Mouse (Mus musculus) heart, adult 9 months (tissue): ENCODE measurements around the gene Bbs9.

ENCODE experiments used
- DNase-seq, 2 experiments: peaks; one replicate each; pipeline ENCODE4 v3.0.0; 2022; ENCODE audit warnings: low spot score in 2 of 2

Bbs9 gene

DNA sequence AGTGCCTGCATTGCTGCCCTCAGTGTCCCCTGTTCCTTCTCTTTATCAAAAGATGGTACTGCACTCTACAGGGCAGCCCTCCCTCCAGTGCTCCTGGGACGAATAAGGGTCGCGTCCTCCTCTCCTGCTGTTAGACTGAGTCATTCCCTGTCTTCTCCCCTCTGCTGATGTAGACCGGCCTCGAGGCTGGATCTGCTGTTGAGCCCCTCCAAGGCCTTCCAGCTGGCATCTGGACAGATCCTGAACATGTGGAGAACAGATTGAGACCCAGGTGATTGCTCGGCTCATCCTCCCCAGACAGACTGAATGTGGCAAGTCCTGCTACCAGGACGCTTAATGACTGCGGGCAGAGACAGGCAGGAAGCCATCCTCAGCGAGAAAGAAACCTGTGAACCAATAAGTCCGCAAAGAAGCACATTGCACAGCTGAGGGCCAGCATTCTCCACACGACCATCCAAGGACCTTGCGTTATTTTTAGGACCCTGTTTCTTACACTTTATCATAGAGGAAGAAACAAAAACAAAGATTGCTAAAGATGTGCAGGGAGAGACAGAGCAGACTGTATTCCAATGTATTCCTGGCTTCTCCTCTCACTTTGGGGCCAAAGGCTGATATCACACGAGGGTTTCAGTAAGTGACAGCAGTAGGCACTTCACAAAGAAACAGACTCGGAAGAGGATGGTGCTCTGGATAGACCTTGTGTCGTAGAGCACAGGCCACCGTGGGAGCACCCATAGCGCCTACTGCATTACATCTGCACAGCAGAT lies 275.4 kb downstream of the Bbs9 start:
- peak; percentile 16 to 33 for DNase-seq

DNA sequence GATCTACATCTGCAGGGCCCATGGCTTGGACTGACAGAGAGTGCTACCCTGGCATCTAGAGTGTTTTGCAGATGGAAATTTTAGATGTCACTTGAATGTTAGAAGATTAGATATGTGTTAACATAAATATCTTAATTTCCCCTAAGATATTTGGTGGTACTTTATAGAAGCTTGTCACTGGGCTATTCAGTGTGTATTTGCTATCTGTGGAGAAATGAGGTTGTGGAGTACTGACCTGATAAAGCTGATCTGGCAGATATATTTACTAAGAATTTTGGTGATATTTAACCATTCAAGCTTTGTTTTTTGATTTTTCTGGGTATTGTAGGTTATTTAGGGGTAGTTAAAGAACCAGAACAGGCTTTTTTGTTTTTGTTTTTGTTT lies 276.0 kb downstream of the Bbs9 start:
- no peak for DNase-seq

DNA sequence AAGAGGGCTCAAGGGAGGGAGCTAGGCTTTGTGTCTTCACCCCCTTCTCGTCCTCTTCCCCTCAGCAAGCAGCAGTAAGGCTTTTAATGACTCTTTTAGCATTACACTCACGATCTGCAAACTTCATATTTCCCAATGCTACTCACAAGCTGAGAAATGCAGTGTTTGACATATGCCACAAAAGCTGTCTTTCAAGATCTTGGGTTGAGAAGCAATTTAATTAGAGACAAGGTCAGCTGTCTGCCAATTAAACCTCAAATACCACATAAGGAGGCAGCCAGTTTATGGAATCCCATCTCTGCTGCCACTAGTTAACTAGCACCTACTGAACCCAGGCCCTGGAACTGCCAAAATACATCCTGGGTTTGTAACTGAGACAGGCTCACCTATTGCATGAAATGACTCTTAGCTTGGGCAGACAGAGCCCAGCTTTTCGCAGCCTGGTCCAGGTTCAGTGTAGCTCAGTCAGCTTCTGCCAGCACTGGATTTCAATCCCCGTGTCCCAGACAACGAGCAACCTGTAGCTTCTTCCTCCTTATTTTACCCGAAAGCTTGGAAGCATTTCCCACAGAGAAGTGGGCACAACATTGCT lies 278.7 kb downstream of the Bbs9 start:
- no peak for DNase-seq

DNA sequence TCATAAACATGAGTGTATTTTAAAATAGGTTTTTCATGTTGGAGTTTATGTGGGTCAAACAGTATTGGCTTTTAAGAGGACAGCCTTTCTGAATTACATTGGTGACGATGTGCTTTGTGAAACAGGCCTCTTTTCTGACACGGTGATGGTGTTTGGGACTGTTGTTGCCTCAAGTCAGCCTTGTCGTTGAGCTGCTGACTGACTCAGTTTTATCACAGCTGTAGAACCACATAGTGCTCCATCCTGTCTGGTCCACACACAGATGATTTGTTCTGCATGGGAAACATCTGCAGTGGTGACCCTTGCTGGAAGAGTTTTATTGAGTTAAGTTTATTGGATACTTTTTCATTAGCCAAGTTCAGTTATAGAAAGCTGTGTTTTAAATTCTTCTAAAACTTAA lies 283.0 kb downstream of the Bbs9 start:
- no peak for DNase-seq

DNA sequence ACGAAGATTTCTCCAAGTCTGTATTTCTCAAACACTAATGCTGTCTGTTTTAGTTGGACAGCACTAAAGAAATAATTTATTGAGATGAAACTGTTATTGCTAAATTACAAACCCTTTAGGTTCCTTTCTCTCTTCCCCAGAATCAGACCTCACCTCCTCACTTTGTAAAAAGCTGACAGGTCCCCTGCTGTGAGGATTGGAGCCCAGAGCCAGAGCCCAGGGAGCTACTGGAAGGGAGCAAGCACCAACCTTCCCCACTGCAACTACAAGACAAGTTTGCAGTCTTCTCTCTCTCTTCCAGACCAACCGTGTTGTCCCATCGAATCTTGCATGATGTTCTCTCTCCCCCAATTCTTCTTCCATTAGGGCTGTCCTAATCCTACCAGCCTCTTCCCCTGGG lies 283.7 kb downstream of the Bbs9 start:
- DNase-seq: no peak

DNA sequence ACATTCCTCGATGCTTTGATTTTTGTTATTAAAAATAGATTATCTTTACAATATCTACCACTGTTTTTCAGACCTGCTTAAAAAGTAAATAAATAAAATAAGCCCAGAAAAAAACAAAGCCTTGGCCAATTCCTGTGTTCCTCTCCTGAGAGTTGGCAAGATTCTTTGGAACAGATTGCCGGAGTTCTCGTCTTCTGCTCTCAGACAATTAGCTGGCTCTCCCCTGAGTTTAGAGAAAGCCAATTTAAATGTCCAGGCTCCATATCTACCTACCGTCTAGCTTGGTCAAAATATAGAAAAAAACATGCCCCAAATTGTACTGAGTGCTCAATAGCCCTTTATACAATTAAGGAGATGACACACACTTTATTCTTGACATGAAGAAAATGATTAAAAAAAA lies 284.9 kb downstream of the Bbs9 start:
- no peak for DNase-seq

DNA sequence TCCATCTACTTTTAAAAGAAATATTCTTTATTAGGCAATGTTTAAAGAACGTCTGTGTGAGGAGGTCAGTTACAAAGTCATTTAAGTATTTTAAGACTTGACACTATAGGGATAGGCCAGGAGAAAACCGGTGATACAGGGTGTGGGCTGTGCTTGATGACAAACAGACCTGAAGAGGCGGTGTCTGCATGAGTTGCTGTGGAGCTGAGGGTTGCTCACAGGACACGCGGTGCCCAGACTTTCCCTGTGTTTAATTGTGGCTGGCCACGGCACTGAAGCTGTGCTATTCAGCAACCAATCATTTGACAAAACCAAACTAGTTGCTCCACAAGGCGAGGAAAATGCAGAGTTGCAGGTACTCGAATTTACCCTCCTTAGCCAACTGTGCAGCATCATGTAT lies 286.0 kb downstream of the Bbs9 start:
- no peak for DNase-seq

DNA sequence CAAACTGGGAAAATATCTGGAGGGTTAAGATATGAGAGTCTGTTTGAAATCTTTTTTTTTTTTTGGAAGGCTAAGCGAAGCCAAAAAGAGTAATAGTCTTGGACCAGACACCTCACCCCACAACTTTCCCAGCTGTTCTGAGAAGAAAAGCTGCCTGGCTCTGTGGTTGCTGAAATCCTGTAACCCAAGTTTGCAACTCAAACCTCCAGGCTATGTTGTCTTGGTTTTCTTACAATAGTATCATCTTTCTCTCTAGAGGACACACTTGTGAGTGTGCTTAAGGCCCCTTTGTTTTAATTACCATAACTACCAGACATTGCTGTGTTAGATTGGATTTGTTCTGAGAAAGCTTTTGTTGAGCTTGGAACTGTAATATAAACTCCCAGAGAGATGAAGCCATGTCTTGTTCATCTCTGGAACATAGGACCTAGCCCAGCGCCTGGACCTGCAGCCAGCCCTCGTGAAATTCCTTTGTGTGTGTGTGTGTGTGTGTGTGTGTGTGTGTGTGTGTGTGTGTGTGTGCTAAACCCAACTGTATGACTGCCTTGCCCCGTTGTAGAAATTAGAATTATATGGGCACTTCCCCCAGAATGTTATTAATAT lies 290.2 kb downstream of the Bbs9 start:
- DNase-seq: peak; percentile 31 to 39

DNA sequence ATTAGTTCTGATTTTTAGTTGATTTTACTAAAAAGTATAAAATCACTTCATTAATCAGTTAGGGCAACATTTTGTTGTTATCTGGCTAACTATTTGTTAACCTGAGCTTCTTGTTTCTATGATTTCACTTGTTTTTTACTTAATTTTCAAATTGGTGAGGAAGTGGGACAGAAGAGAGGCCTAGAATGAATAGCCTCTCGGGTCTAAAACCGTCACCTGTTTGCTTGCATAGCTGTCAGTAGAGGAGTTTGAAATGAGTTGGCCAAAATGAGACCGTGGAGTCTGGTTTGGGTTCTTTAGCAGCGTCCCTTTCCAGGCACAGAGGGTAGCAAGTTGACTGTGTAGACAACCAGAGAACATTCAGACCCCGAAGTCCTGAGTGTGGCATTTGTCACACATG lies 291.6 kb downstream of the Bbs9 start:
- DNase-seq: no peak

DNA sequence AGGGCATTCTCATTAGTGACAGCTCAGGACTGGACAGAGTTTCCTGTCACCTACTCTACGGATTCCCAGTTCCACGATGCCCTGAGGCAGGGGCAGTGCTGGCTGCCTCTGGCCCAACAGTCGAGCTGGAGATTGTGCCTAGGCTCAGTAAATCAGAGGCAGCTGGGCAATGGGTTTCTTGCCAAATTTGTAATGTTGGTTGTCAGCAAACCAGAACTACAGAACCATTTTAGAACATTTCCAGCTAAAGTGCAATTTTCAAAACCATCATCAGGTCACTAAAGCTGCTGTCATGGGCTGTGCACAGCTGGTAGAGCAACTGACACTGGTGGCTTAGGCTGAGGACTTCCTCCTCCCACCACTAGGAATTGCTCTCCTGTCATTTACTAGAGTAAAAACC lies 292.3 kb downstream of the Bbs9 start:
- DNase-seq: no peak

DNA sequence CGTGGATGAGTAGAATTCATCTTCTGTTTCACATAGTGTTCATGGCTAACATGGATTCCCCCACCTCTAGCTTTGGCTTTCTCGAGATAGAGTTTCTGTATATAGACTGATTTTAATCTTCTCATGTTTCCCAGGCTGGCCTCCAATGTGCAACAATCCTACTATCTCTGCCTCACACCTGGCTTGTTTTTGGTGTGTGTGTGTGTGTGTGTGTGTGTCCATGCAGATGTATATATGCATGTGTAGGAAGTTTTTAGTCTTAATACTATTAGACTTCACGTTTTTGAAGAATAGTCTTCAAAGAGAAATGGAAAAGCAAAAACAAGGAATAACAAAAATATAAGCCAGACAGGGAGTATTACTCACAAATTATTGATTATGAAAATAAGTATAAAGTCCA lies 296.3 kb downstream of the Bbs9 start:
- no peak for DNase-seq

DNA sequence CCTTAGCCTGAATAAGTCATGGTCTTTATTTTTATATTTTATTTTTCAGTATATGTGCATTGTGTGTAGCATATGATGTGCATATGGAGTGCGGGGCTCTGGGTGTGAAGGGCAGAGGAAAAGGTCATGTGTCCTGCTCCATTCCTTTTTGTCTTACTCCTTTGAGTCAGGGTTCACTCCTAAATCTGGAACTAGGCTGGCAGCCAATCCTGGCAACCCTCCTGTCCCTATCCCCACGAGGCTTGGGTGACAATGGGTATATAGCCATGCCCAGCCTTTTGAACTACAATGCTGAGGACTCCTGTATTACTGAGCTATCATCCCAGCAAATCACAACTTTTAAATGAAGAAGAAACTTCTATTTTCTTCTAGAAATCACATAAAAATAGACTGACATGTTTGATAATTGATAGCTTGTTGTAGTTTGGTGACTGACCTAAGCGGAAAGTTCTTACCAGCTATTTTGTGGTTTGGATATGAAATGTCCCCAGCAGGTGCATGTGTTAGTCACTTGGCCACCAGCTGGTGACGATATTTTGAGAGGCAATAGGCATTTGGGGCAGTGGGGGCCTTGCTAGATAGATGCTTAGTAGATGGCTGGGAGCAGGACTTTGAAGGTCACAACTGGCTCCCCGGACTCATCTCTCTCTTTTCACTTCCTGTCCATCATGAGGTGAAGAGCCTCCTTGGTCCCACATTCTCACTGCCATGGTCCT lies 300.9 kb downstream of the Bbs9 start:
- no peak for DNase-seq

DNA sequence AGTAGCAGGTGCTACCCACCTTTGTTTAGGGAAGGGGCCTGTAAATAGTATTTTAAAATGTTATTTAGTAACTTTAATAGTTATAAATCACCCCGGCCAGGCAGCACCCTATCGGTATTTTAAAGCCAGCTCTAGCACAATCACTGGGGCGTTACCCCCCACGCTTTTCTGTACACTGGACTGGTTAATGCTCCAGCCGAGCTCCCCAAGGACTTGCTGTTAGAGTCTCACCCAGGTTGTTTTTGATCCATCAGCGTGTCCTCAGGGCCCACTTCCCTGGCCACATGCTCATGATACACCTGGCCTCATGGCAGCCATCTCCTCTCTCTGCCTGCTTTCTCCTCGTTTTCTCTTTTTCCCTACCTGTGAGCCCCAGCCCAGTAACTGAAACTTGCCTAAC lies 301.9 kb downstream of the Bbs9 start:
- DNase-seq: no peak

DNA sequence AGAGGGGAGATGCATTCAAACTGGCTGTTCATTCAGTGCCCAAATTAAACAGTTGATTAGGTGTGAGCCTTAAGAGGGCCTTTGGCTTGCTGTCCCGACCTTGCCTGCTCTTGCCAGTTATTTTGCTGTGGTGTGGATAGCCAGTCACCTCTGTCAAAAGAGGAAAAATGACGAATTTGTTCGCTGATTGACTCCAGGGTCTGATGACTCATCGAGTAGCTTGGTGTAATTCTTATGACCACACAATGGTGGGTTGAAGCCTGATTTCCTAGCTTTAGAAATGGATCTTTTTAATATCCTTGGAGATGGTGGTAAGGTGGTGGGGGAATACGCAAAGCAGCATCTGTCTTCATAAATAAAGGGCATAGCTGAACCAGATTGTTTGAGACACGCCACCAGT lies 304.1 kb downstream of the Bbs9 start:
- no peak for DNase-seq

DNA sequence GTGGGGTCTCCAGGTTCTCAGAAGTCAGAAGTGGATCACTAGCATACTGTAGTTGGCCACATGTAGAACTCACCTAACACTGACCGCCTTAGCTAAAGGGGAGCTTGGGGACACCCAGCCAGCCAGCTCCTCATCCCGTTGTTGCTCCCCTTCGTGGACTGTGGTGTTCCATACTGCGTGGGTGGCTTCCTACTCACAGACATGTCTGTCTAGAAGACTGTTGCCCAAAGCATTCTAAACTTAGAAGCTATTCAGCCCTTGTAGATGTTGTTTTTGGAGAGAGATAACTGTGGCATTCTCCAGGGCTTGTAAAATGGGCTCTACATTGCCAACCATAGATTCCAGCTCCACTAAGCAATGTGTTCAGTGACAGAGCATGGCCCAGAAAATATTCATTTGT lies 310.5 kb downstream of the Bbs9 start:
- no peak for DNase-seq

DNA sequence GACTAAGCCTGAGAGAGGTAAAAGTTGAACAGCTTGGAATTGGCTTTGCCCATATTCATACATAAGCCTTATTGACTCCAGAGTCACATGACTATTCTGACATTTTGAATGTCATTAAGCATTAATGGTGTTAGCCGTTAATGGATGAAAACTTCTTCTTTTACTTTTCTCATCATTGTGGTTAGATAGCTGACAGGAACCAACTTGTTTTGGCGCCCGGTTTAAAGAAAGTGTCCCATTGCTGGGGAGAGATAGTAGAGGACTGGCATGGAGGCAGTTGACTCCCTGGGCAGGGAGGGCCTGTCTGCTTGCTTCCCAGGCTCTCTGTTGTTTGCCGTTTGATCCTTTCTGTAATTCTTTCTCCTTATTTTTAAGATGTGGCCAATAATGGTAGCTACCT lies 312.9 kb downstream of the Bbs9 start:
- no peak for DNase-seq

DNA sequence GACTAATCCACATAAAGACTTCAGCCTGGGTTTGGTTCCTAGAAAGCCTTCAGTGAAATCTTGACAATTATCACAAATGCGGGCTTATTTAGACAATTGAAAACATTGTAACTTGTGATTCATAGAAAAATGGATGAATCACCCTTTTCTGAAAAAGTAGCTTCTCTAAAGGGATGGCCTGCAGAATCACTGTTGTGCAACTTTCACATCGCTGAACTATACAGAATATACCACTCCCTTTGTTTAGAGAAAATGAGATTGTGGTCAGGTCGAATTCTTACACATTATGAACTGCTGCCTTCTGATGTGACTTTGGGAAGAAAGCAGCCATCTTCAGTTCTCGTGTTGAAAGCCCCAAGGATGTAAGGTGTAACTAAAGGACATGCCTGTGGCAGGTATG lies 313.3 kb downstream of the Bbs9 start:
- no peak for DNase-seq

DNA sequence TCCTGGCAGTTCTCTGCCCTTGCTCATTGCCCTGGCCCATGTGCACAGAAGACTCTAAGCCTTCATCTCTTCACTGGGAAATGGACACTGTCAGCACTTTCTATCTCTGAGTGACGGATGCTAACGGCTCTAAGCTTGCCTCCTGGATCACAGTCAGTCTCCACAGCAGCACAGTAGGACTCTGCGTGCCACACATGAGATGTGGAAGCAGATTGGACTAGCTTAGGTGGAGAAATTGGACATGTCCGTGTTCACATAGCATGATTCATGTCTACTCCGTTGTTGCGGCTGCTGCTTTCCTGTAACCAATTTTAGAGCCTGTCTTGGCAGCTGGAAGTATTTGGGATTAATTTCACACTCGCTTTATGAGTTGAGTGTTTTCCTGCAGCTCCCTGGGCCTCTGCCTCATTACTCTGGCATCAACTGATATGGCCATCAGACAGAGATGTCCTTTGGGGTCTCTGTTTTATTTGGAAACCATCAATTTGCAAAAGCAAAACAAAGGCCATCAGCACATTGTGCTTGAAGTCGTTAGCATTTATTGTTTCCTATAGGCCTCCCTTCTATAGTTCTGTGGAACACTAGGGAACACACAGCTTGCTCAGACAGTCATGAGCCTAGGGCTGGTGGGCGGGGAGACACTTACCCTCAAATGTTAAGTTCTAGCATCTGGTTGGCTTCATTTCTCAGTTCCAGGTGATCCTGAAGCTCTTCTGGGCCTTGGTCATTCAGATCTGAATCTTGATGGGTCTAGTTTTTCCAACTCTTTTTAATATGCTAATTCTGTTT lies 314.1 kb downstream of the Bbs9 start:
- DNase-seq: no peak

DNA sequence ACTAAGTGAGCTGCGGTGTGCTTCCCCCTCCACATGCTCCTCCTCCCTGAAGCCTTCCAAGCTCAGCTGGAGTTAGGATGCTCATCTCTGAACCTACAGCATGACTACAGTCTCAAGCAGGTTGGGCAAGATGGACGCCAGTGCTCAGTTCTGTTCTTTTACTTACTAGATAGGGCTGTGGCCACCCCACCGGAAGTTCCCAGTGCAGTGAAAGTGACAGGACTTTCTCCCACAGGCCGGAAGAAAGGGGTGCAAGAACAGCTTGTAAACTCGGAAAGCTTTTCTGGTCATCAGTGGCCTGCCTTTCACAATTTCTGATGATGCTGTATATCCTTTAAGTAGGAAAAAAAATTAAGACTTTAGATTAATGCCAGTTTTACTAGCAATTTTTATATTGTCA lies 315.7 kb downstream of the Bbs9 start:
- no peak for DNase-seq

DNA sequence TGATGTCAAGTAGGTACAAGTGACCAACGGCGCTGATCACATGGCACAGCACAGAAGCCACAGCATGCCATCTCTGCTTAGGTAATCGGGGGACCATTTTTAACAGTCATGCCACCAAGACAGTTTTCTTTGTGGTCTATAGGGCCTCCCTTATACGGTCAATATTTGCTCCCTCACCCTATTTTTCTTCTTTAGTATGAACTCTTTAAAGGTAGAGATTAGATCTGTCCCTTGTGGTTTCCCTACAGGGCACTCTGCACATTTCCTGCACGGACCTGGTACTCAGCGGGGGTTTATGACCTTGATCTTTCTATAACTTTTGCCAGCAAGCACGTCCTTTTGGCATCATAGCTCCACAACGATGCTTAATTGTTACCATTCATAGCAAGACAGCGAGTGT lies 316.2 kb downstream of the Bbs9 start:
- DNase-seq: no peak

DNA sequence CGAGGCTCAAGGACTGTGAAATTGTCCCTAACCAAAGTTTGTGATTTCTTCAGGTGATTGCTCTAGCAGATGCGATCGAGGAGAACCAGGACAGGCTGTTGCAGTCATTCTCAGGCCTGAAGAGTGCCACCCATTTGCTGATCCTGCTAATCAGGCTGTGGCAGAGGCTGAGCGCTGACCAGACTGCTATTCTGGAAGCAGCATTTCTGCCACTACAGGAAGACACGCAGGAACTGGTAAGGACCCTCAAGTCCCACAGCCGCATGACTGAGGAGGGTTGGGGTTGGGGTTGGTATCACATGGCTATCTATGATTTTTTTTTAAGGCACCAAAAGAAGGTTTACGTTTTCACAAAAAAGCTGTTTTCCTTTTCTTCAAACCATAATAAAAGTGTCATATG lies 318.2 kb downstream of the Bbs9 start:
- DNase-seq: no peak

DNA sequence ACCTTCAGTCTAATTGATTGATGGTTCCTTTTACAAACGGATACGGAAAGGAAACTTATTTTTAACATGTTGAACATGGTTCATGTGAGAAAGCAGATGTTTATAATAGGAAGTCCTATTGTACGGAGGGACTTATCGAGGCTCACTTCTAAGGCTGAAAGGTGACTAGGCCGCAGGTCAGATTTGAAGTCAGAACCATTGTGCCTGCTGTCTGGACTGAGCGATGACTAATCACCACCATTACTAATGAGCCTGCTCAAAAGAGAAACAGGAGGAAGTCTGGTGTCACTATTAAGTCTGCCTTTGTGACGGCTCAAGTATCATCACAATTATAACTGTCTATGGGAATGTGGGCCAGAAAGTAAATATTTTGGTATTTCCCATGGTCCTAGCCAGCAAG lies 325.2 kb downstream of the Bbs9 start:
- DNase-seq: peak; percentile 62 to 88
